Mouse (Mus musculus) lung, postnatal 14 days (tissue): Measurements from ENCODE around the gene Slc9a3r1.

Source experiments
- DNase-seq: peaks from one replicate; pipeline ENCODE4 v3.0.0; 2021

The Slc9a3r1 gene

DNA sequence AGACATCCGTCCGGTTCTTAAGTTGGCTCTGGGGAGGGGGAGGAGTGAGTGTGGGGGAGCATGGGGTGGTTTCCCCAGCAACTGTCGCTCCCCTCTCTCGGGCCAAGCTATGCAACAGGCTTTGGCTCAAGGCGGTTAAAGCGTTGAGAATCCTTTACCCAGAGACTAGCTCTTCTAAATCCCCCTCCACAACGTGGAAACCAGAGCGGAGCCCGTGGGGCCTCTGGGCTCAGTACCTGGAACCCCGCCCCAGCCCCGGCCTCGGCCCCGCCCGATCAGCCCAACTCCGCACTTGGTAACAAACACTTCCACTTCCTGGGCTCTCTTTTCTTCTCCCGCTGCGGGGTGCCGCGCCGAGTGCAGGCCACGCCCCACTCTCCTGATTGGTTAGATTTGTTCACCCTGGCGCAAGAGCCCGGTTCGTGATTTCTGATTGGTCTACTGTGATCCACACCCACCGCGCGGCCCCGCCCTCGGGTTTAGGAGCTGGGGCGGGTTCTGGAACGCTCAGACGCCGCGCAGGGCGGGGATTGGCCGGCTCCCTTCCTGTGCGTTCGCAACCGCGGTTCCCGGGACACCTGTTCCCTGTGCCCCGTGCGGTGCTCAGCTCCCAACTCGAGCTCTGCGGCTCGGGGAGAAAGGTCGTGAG is at the start of gene Slc9a3r1:
Gene Slc9a3r1 (plus strand): TSS at position 510 of the 649 bp plus-strand sequence.
- DNase-seq = peak; percentile 98

- no peak for DNase-seq
Measured at GRCm38 (mm10) chr11:115119409-115119808, 43.7 kb upstream of the Slc9a3r1 start.

GRCm38 (mm10) chr11:115128483-115128882 is 34.7 kb upstream of the Slc9a3r1 start:
- no peak for DNase-seq

GRCm38 (mm10) chr11:115129508-115130126 is 33.5 kb upstream of the Slc9a3r1 start:
- no peak for DNase-seq

DNA sequence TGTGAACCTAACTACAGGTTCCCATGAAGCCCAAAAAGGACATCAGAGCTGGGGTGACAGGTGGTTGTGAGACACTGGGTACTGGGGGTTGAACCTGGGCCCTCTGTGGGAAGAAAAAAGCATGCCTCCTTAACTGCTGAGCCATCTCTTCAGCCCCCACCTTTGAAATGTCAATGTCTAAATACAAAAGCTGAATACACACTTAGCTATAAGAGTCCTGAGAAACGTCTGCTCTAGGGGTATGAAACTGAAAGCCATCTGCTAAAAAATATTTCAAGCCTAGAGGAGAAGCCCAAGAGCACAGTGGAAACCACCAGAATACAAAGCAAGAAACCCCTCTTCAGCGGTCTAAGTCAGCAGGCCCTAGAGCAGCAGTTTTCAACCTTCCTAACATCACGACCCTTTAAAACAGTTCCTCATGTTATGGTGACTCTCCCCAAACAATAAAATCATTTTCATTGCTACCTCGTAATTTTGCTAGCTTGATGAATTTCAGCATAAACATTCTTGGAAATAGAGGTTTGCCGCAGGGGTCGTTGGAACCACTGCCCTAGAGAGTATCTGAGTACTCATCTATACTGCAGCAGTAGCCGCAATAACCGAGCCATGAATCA is 31.3 kb upstream of the Slc9a3r1 start:
- DNase-seq = no peak

GRCm38 (mm10) chr11:115133800-115134199 is 29.3 kb upstream of the Slc9a3r1 start, which contains the start of gene Cd300lf:
Gene Cd300lf (minus strand): TSS chr11:115133992.
- peak; percentile 19 for DNase-seq

GRCm38 (mm10) chr11:115138597-115139262 is 24.4 kb upstream of the Slc9a3r1 start:
- no peak for DNase-seq

- DNase-seq = no peak
Measured at GRCm38 (mm10) chr11:115141970-115142369, 21.2 kb upstream of the Slc9a3r1 start.

DNA sequence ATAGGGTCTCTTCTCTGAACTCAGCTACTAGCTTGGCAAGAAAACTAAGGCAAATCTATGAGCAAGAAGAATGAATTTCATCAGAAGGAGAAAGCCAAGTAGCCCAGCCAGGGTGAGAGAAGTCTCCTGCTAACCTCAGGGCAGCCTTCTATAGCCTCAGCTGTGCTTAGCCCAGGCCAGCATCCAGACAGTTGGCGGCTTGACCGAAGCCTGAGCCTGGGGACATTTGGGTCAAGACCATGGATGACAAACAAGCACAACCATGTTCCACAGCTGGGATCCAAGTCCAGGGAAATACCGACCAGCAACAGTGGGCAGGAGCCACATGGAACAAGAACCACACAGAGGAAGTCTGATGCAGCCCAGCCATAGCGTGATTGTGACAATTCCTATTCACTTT is 15.3 kb upstream of the Slc9a3r1 start:
- DNase-seq = no peak

DNA sequence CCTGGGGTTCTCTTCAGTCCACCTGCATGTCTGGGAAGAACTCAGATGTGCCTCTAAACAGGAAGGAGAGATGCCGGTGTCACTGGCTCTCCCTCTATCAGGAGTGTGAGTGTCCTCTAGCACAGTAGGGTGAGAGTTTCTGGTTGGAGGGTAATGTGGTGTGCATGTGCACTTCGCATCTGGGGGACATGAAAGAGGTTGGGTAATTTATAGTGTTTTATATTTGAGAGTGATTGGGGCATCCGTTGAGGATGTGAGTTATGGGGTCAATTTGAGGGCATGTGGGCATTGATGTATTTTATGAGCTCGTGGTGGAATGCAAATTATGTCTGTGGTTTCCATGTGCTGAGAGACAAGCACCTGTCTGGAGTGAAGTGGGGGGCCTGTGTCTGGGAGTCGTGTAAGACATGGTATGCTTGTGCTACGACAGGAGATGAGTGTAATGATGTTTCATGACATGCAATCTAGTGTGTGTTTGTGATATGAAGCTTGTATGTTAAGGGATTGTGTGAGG is 12.3 kb upstream of the Slc9a3r1 start:
- DNase-seq = no peak

GRCm38 (mm10) chr11:115151755-115152429 is 11.2 kb upstream of the Slc9a3r1 start:
- peak; percentile 73 for DNase-seq

DNA sequence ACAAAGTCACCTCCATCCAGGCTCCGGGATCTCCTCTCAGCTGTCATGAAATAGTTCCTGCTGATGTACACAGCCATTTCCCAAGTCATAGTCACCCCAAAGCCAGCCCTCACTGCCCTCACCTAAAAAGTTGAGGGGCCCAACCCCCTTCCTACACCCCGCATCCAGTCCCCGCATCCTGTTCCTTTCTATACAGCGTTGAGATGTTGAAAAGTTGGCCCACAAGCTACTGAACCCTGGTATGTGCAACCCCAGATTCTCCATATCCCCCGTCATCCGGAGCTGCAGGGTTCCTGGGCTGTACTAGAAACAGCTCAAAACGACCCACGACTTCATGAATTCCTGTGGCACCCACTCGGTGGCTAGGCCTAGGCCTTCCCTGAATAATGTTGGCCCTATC is 10.1 kb upstream of the Slc9a3r1 start:
- no peak for DNase-seq

DNA sequence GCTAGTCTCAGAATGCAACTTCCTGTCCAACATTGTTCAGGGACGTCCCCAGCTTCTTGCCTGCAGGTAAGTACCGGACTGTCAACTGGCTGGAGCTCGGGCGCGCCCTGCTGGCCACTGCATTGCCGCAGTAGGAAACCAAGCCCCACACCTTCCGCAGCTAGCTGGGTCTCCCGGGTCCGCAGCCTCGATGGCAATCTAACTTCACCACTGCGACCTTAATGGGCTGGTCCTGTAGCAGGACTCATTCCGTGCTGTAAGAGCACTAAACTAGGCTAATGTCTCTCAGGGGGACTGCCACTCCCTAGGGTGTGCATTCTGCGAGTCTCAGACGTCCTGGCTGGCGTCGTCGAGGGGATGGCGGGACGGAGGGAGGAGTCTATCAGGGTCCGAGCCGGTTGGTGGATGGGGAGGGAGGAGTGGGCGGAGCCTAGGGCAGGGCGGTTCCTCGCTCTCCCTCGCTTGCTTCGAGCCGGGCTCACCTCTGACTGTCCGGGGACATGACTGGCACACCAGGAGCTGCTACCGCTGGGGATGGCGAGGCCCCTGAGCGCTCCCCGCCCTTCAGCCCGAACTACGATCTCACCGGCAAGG is 9.3 kb upstream of the Slc9a3r1 start:
- DNase-seq = peak; percentile 85

DNA sequence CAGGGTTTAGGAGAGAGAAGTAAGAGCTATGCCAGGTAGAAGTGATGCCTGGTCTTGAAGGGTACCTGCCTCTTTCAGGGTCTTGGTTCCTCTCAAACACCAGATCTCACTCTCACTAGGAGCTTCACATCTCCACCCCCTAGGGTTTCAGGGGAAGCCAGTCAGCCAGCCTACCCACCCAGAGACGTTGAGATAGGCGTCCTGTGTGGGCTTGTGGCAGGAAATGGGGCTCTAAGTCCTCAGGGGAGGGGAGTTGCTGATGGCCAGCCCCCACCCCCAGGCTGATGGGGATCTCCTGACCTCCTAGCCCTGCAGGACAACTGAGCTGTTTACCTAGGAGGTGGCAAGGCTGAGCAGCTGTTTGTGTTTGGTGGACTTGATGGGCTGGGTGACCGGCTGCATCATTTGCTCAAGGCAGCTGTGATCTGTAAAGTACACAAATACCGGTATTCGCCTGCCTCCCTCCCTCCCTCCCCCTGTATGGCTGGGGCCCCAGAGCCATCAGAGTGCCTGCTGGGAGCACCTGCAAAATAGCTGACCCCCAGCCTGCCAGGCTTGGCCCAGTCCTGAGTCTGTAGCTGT is 8.0 kb upstream of the Slc9a3r1 start:
- no peak for DNase-seq

DNA sequence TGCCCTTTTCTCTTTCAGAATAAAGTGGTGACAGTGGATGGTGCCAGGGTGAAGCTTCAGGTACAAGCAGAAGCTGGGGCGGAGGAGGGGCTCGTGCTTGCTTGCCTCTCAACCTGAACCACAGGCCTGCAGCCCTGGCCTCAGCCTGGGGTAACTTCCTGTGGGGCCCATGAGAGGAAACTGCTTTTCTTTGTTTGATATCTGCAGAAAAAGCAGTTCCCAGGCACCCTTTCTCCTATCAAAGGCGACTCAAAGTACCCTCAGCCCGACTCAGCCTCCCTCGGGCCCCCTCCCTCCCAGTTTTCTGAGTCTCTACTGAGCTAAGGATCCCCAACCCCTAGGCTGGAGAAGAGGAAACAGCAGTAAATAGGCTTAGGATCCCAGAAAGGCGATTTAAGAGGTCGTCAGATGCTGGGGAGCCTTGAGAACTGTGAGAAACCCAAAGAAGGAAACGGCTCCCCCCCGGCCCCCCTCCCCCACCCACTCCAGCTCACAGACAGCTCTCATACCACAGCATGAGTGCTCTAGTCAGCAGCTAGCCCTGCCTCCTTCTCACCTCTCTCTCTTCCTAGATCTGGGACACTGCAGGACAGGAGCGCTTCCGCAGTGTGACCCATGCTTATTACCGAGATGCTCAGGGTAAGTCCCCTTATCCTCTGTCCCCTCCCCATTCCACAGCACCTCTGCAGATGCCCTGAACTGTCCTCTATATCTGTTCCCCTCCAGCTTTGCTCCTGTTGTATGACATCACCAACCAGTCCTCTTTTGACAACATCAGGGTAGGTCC is 5.0 kb upstream of the Slc9a3r1 start:
- no peak for DNase-seq

- peak; percentile 88 for DNase-seq
Measured at GRCm38 (mm10) chr11:115160016-115160797, 2.9 kb upstream of the Slc9a3r1 start.

- peak; percentile 88 for DNase-seq
Measured at GRCm38 (mm10) chr11:115160883-115161577, 2.1 kb upstream of the Slc9a3r1 start.

DNA sequence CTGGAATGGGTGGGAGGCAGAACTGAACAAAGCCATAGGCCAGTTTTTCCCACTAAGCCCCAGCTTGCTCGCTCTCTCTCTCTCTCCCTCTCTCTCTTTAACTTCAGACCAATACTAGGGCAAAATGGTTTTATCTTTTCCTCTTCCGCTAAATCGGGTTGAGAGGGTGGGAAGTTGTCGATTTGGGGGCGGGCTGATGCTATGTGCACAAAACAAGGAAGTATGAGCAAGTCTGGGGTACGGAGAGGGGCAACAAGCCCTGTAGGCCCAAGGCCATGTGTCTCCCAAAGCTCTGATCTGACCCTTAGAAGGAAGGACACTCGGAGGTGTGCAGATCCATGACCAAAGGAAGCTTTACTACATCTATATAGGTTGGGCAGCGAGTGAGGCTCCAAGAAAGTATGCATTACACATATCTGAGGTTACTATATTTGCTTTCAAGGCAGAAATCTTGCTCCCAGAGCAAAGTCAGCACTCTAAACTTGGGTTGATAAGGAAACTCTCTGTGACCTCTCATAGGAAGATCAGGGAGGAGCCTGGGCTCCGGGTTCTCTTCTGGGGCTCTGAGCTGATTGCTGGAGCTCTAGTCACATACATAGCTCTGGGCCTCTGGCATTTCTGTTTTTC is 1.4 kb upstream of the Slc9a3r1 start:
- DNase-seq = no peak

DNA sequence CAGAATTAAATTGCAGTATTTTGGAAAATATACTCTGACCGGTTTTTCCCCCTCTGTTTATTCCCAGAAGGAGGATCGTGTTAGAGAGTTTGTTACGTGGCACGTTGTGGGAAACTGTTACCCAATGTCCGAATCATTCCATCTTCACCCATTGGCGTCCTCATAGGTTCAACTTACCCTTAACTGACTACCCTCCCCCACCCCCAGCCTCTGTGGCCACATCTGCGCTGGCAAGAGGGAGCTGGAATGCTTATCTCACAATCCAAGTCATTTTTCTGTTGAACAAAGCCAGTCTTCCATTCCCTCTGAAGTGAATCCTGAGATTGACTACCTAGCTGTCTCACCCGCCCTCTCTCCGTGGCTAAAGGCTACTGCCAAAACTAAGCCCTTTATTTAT is 938 bp upstream of the Slc9a3r1 start:
- DNase-seq = no peak
